Mouse (Mus musculus): Measurements from ENCODE around the gene Esr1.

GRCm38 (mm10) chr10:4971156-4971555 is 359.8 kb downstream of the Esr1 start:
- no peak for TF ChIP-seq EP300 (IDR thresholded peaks at IDR 0.05)
- TF ChIP-seq CTCF (IDR thresholded peaks at IDR 0.05), result no peak

Data from lung, postnatal 0 days (tissue).